Mouse (Mus musculus): Measurements from ENCODE around the gene Usp27x. TPM values are rescaled to one million over a fixed set of nuclear protein-coding genes. Genes with fewer than 3 reads are reported as not detected.

The Usp27x gene
- polyA plus RNA-seq, 1 experiment from 2014 or later = 1.9 TPM

GRCm38 (mm10) chrX:7375322-7375715, 311 bp downstream of the Usp27x start:
- Histone ChIP-seq H3K9ac (ENCODE audit: low read depth, low read length) (peak overlapping the region; percentile 75), H3K4me1 (ENCODE audit: control insufficient read depth, insufficient read depth, low read depth, low read length) (peaks cover 4% of the 10 kb centered on the region; the same call in 1 of the 2 replicates), H3K27me3 (replicated peaks; ENCODE audit: control insufficient read depth, insufficient read depth, low read length) (no peaks in the 10 kb centered on the region), H3K4me2 (ENCODE audit: low read length) (peak overlapping the region; percentile 71), H3K4me3 (ENCODE audit: low read length) (peak overlapping the region; percentile 54), H3K9me3 (ENCODE audit: control insufficient read depth, low read length) (no peaks in the 10 kb centered on the region), H3K27ac (ENCODE audit: low read depth, low read length) (peak overlapping the region; percentile 86), H3K36me3 (ENCODE audit: control insufficient read depth, insufficient read depth, low read length) (no peaks in the 10 kb centered on the region)
- 29% methylated on average over 32 of the region's 40 CpGs for WGBS
- ATAC-seq = peak; percentile 34

- H3K27ac ChIP-seq (ENCODE audit: low read depth, low read length) = no peak overlapping the region
- no peaks in the 10 kb centered on the region for H3K9me3 ChIP-seq (ENCODE audit: control insufficient read depth, low read length)
- H3K4me2 ChIP-seq (ENCODE audit: low read length) = no peak overlapping the region
- H3K4me1 ChIP-seq (ENCODE audit: control insufficient read depth, insufficient read depth, low read depth, low read length) = no peaks in the 10 kb centered on the region
- WGBS = 30% methylated on average over 2 of the region's 2 CpGs
- H3K36me3 ChIP-seq (ENCODE audit: control insufficient read depth, insufficient read depth, low read length) = no peaks in the 10 kb centered on the region
- no peak overlapping the region for H3K9ac ChIP-seq (ENCODE audit: low read depth, low read length)
- ATAC-seq = no peak
- no peak overlapping the region for H3K4me3 ChIP-seq (ENCODE audit: low read length)
- no peaks in the 10 kb centered on the region for H3K27me3 ChIP-seq (replicated peaks; ENCODE audit: control insufficient read depth, insufficient read depth, low read length)
Measured at GRCm38 (mm10) chrX:7325455-7325854, 50.2 kb downstream of the Usp27x start.

GRCm38 (mm10) chrX:7322288-7322687, 53.3 kb downstream of the Usp27x start:
- no peak overlapping the region for H3K27ac ChIP-seq (ENCODE audit: low read depth, low read length)
- no peaks in the 10 kb centered on the region for H3K4me1 ChIP-seq (ENCODE audit: control insufficient read depth, insufficient read depth, low read depth, low read length)
- H3K9me3 ChIP-seq (ENCODE audit: control insufficient read depth, low read length) = no peaks in the 10 kb centered on the region
- no peaks in the 10 kb centered on the region for H3K27me3 ChIP-seq (replicated peaks; ENCODE audit: control insufficient read depth, insufficient read depth, low read length)
- no peak overlapping the region for H3K4me3 ChIP-seq (ENCODE audit: low read length)
- H3K4me2 ChIP-seq (ENCODE audit: low read length) = no peak overlapping the region
- WGBS = 14% methylated on average over 7 of the region's 7 CpGs
- ATAC-seq = no peak
- H3K9ac ChIP-seq (ENCODE audit: low read depth, low read length) = no peak overlapping the region
- H3K36me3 ChIP-seq (ENCODE audit: control insufficient read depth, insufficient read depth, low read length) = no peaks in the 10 kb centered on the region

Other genes with a start within 250 kb of the Usp27x start
- gene Clcn5, start 56.5 kb downstream of the Usp27x start, polyA plus RNA-seq (2015; fragmentation: Nextera tagmentation; extraction: Ambion mirVana) = 6.7 and 8.9 TPM in 2 replicates
- gene Foxp3, start 197.8 kb upstream of the Usp27x start, polyA plus RNA-seq (2015; fragmentation: Nextera tagmentation; extraction: Ambion mirVana) = 0.06 and 0.18 TPM in 2 replicates
- gene Ppp1r3f, start 198.5 kb upstream of the Usp27x start, polyA plus RNA-seq (2015; fragmentation: Nextera tagmentation; extraction: Ambion mirVana) = 7.1 and 8.7 TPM in 2 replicates
- 28.0 and 29.5 TPM in 2 replicates for gene Ccdc22, start 229.7 kb upstream of the Usp27x start, polyA plus RNA-seq (2015; fragmentation: Nextera tagmentation; extraction: Ambion mirVana)
- 0.20 and 0.27 TPM in 2 replicates for gene Cacna1f, start 231.3 kb upstream of the Usp27x start, polyA plus RNA-seq (2015; fragmentation: Nextera tagmentation; extraction: Ambion mirVana)